Mouse (Mus musculus) c-Kit-positive CD71-positive TER-119-negative erythroid progenitor cells, embryonic 14.5 days (primary cell): ENCODE measurements around the gene Cmpk2.
"Not testable (repeated sequence)": the region's sequence is repeated elsewhere in the genome, so short reads cannot be mapped to it uniquely, and the experiment has no call there.

Source experiments
- DNase-seq: peaks from one replicate; pipeline ENCODE4 v3.0.0-alpha.2; 2013; ENCODE audit warnings: low read depth

The Cmpk2 gene

GRCm38 (mm10) chr12:26469098-26470041 is at the start of gene Cmpk2:
TSS of gene Cmpk2 (plus strand) at chr12:26469204.
- no peak for DNase-seq

- peak; percentile 37 for DNase-seq
These were observed 44.2 kb upstream of the Cmpk2 start for GRCm38 (mm10) chr12:26424841-26425240.

- DNase-seq, result not testable (repeated sequence)
These were observed 40.2 kb upstream of the Cmpk2 start for GRCm38 (mm10) chr12:26428771-26429170.

- no peak for DNase-seq
These were observed 32.7 kb upstream of the Cmpk2 start for GRCm38 (mm10) chr12:26436334-26436733.

GRCm38 (mm10) chr12:26437950-26438349 is 31.1 kb upstream of the Cmpk2 start:
- DNase-seq, result no peak

- DNase-seq, result no peak
These were observed 29.6 kb upstream of the Cmpk2 start for GRCm38 (mm10) chr12:26439366-26439765.

GRCm38 (mm10) chr12:26444054-26444453 is 24.9 kb upstream of the Cmpk2 start:
- peak; percentile 34 for DNase-seq

GRCm38 (mm10) chr12:26444511-26444910 is 24.5 kb upstream of the Cmpk2 start:
- DNase-seq, result no peak

- no peak for DNase-seq
These were observed 22.5 kb upstream of the Cmpk2 start for GRCm38 (mm10) chr12:26446377-26447045.

GRCm38 (mm10) chr12:26449483-26449882 is 19.5 kb upstream of the Cmpk2 start:
- DNase-seq, result no peak

GRCm38 (mm10) chr12:26451150-26451549 is 17.9 kb upstream of the Cmpk2 start:
- no peak for DNase-seq

GRCm38 (mm10) chr12:26452951-26453350 is 16.1 kb upstream of the Cmpk2 start:
- DNase-seq, result no peak

GRCm38 (mm10) chr12:26454682-26455081 is 14.3 kb upstream of the Cmpk2 start:
- DNase-seq, result no peak

GRCm38 (mm10) chr12:26456028-26456698 is 12.8 kb upstream of the Cmpk2 start, which contains the start of gene Rsad2:
TSS of gene Rsad2 (minus strand) at chr12:26456452.
- no peak for DNase-seq

- no peak for DNase-seq
These were observed 8.9 kb upstream of the Cmpk2 start for GRCm38 (mm10) chr12:26460091-26460490.

- no peak for DNase-seq
These were observed 3.4 kb upstream of the Cmpk2 start for GRCm38 (mm10) chr12:26465600-26465999.

- no peak for DNase-seq
These were observed 1.0 kb downstream of the Cmpk2 start for GRCm38 (mm10) chr12:26470042-26470409.

GRCm38 (mm10) chr12:26471376-26471775 is 2.4 kb downstream of the Cmpk2 start:
- DNase-seq, result no peak

- peak; percentile 76 for DNase-seq
These were observed 3.9 kb downstream of the Cmpk2 start for GRCm38 (mm10) chr12:26472770-26473481.

GRCm38 (mm10) chr12:26473746-26474145 is 4.7 kb downstream of the Cmpk2 start:
- DNase-seq, result no peak

GRCm38 (mm10) chr12:26477198-26477597 is 8.2 kb downstream of the Cmpk2 start:
- no peak for DNase-seq
